Mouse (Mus musculus) embryonic fibroblast, embryonic 13.5 days (primary cell): Measurements from ENCODE around the gene Def8.

Experiments used
- CTCF ChIP-seq: IDR thresholded peaks from 2 replicates; pipeline ENCODE4 v1.5.1; 2011; ENCODE audit warnings: mild to moderate bottlenecking, control low read depth, low read length, moderate library complexity, borderline replicate concordance; ENCODE audit not compliant: insufficient read depth
- POLR2A ChIP-seq: IDR thresholded peaks from 2 replicates; pipeline ENCODE4 v1.6.1; 2011; ENCODE audit warnings: low read depth, mild to moderate bottlenecking, control low read depth, low read length, moderate library complexity

- TF ChIP-seq CTCF (no peak), POLR2A (no peak)
Observed at GRCm38 (mm10) chr8:123427639-123428275, 4.4 kb downstream of the Def8 start.
